8 mouse cellular contexts compared by ENCODE assay signal in the genomic region with DNA sequence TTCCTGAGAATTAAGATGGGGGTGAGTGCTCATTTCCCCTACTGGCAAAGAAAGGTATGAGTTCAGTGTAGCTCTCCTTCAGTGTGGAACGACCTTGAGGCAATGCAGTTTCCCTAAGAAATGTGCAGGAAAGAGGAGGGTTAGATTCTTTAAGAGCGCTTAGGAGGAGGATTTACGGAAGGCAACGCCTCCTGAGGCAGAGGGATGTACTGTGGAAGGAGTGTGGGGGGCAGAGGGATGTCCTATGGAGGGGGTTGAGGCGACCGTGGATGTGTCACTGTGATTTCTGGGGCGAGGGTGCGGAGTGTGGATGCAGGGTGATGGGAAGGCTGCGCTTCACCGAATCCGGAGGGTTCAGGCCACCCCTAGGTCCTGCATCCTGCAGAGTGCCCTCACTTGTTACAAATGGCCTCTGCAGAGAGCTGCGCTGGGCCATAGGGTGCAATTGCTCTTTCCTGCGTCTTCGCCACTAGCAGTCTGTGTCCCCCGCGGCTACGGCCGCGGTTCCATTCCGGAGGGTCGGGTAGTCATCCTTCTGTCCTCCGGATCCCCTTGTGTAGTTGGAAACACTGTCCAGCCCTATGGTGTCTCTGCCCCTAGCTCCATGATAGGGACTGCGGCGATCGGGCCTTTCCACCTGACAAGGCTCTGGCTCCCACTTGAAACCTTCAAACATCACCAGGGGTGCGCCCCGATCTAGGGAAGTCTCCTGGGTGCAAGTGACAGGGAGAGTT. TPM values are rescaled to one million over a fixed set of nuclear protein-coding genes. Genes with fewer than 3 reads are reported as not detected.
DNase-seq lines count a peak whose midpoint lies in the region; ATAC-seq lines count a peak whose summit lies in the region.

No protein-coding gene starts in this region.

- H3K4me1 ChIP-seq in lung, embryonic 16.5 days (replicated peaks; ENCODE audit: control insufficient read depth, insufficient read depth, low read length): no peaks in the 10 kb centered on the region; the same call in 1 of the 2 replicates
- peaks cover 2% of the 10 kb centered on the region; the same call in 1 of the 2 replicates for H3K4me1 ChIP-seq in liver, embryonic 13.5 days (replicated peaks)

- ATAC-seq in lung, embryonic 16.5 days (ENCODE audit: low read depth): no peak
- ATAC-seq in frontal cortex, adult (ENCODE audit: low TSS enrichment): peak; percentile 78
- no peak for ATAC-seq in liver, embryonic 13.5 days (ENCODE audit: low read depth)
- no peak for ATAC-seq in activated CD4-positive, CD25-positive, alpha-beta regulatory T cell, adult 4 months

- peak overlapping the region; percentile 33; the same call in 1 of the 2 replicates for H3K9ac ChIP-seq in lung, embryonic 16.5 days (ENCODE audit: low read length)
- no peak overlapping the region for H3K9ac ChIP-seq in liver, embryonic 13.5 days

- peak overlapping the region; percentile 34 for H3K4me3 ChIP-seq in lung, embryonic 16.5 days (ENCODE audit: low read length)
- H3K4me3 ChIP-seq in liver, embryonic 13.5 days (replicated peaks): peak overlapping the region; percentile 29; the same call in 1 of the 2 replicates

- 4% methylated on average over 27 of the region's 27 CpGs for WGBS in lung, embryonic 16.5 days
- WGBS in liver, embryonic 13.5 days (ENCODE audit: insufficient replicate concordance): 11% methylated on average over 27 of the region's 27 CpGs

- peak overlapping the region; percentile 62 for H3K4me2 ChIP-seq in lung, embryonic 16.5 days (ENCODE audit: low read depth, low read length)
- peak overlapping the region; percentile 48 for H3K4me2 ChIP-seq in liver, embryonic 13.5 days

- no peak overlapping the region for H3K27ac ChIP-seq in lung, embryonic 16.5 days (ENCODE audit: low read length)
- no peak overlapping the region for H3K27ac ChIP-seq in liver, embryonic 13.5 days

- no peaks in the 10 kb centered on the region for H3K36me3 ChIP-seq in lung, embryonic 16.5 days (ENCODE audit: control insufficient read depth, insufficient read depth, low read length)
- H3K36me3 ChIP-seq in liver, embryonic 13.5 days: no peaks in the 10 kb centered on the region

- DNase-seq in cerebellum, adult 11 months: peak; percentile 37
- no peak for DNase-seq in cerebellum, postnatal 25 days
- no peak for DNase-seq in lung, adult 18-20 months
- DNase-seq in liver, embryonic 13.5 days: no peak
- DNase-seq in ovary, postnatal 10 days (ENCODE audit: low spot score): no peak

- peaks cover 44% of the 10 kb centered on the region for H3K27me3 ChIP-seq in lung, embryonic 16.5 days (ENCODE audit: control insufficient read depth, insufficient read depth, low read depth, low read length)
- H3K27me3 ChIP-seq in liver, embryonic 13.5 days: peaks cover 85% of the 10 kb centered on the region

- no peaks in the 10 kb centered on the region for H3K9me3 ChIP-seq in lung, embryonic 16.5 days (ENCODE audit: control insufficient read depth, low read length)
- H3K9me3 ChIP-seq in liver, embryonic 13.5 days (replicated peaks): no peaks in the 10 kb centered on the region

RNA-seq across cellular contexts. Expression of a gene that starts 7.5 kb away (rescaled TPM):
- polyA plus RNA-seq in lung, embryonic 16.5 days (2015; fragmentation: Nextera tagmentation; extraction: Ambion mirVana): 0.89 and 1.2 TPM in 2 replicates
- polyA plus RNA-seq in liver, embryonic 13.5 days (2015; fragmentation: Nextera tagmentation; extraction: Ambion mirVana): 0.09 TPM in 2 replicates
- polyA plus RNA-seq in activated CD4-positive, CD25-positive, alpha-beta regulatory T cell, adult 4 months (2017; shearing (Covaris generic)): not detected

RNA-seq across cellular contexts. Expression of a gene that starts 28.1 kb away (rescaled TPM):
- 2.7 and 3.0 TPM in 2 replicates for polyA plus RNA-seq in lung, embryonic 16.5 days (2015; fragmentation: Nextera tagmentation; extraction: Ambion mirVana)
- polyA plus RNA-seq in liver, embryonic 13.5 days (2015; fragmentation: Nextera tagmentation; extraction: Ambion mirVana): 0.38 and 0.45 TPM in 2 replicates
- under 1 TPM; 0.19 to 0.42 TPM for polyA plus RNA-seq in activated CD4-positive, CD25-positive, alpha-beta regulatory T cell, adult 4 months (2017; shearing (Covaris generic))

RNA-seq across cellular contexts. Expression of a gene that starts 36.1 kb away (rescaled TPM):
- polyA plus RNA-seq in lung, embryonic 16.5 days (2015; fragmentation: Nextera tagmentation; extraction: Ambion mirVana): 0.13 and 0.14 TPM in 2 replicates
- 0.08 and 0.09 TPM in 2 replicates for polyA plus RNA-seq in liver, embryonic 13.5 days (2015; fragmentation: Nextera tagmentation; extraction: Ambion mirVana)
- 1 to 10 TPM; 2.2 to 2.8 TPM for polyA plus RNA-seq in activated CD4-positive, CD25-positive, alpha-beta regulatory T cell, adult 4 months (2017; shearing (Covaris generic))

RNA-seq across cellular contexts. Expression of a gene that starts 58.2 kb away (rescaled TPM):
- polyA plus RNA-seq in lung, embryonic 16.5 days (2015; fragmentation: Nextera tagmentation; extraction: Ambion mirVana): 2.5 and 2.8 TPM in 2 replicates
- 0.06 and 0.10 TPM in 2 replicates for polyA plus RNA-seq in liver, embryonic 13.5 days (2015; fragmentation: Nextera tagmentation; extraction: Ambion mirVana)
- not detected for polyA plus RNA-seq in activated CD4-positive, CD25-positive, alpha-beta regulatory T cell, adult 4 months (2017; shearing (Covaris generic))
